Mouse (Mus musculus): ENCODE measurements at regions not wholly inside any gene's neighbourhood (a gene's known extent, or its start where the extent isn't known, plus 50 kb on each side); places are given as distances from the start of the nearest gene placed in this dataset.

- H3K27ac ChIP-seq (replicated peaks): no peak overlapping the region
- no peak overlapping the region for H3K4me3 ChIP-seq (ENCODE audit: low read depth, low read length)
- WGBS: 47% methylated on average over 5 of the region's 5 CpGs
- H3K9ac ChIP-seq (ENCODE audit: low read length): no peak overlapping the region
- DNase-seq (ENCODE audit: low spot score): no peak
- no peak overlapping the region for H3K4me2 ChIP-seq (replicated peaks; ENCODE audit: low read depth)
- ATAC-seq (ENCODE audit: low FRiP score, low TSS enrichment): no peak
- no peaks in the 10 kb centered on the region for H3K4me1 ChIP-seq (replicated peaks; ENCODE audit: control insufficient read depth, insufficient read depth)
- no peaks in the 10 kb centered on the region for H3K9me3 ChIP-seq (ENCODE audit: control insufficient read depth, low read length)
- H3K27me3 ChIP-seq (ENCODE audit: control insufficient read depth, insufficient read depth, low read length): no peaks in the 10 kb centered on the region
- no peaks in the 10 kb centered on the region for H3K36me3 ChIP-seq (ENCODE audit: control insufficient read depth, insufficient read depth, low read length)
- TF ChIP-seq EP300 (optimal IDR thresholded peaks at IDR 0.05): no peak
- no peak for TF ChIP-seq CTCF (IDR thresholded peaks at IDR 0.05; ENCODE audit: low read depth)
These were observed 213.8 kb downstream of the Stim2 start for GRCm38 (mm10) chr5:54212038-54212589.

- Histone ChIP-seq H3K4me1 (replicated peaks; ENCODE audit: control insufficient read depth, insufficient read depth) (no peaks in the 10 kb centered on the region), H3K4me2 (replicated peaks; ENCODE audit: low read depth) (no peak overlapping the region), H3K27me3 (ENCODE audit: control insufficient read depth, insufficient read depth, low read length) (no peaks in the 10 kb centered on the region), H3K36me3 (ENCODE audit: control insufficient read depth, insufficient read depth, low read length) (no peaks in the 10 kb centered on the region), H3K9ac (ENCODE audit: low read length) (no peak overlapping the region), H3K27ac (replicated peaks) (no peak overlapping the region), H3K9me3 (ENCODE audit: control insufficient read depth, low read length) (no peaks in the 10 kb centered on the region), H3K4me3 (ENCODE audit: low read depth, low read length) (no peak overlapping the region)
- TF ChIP-seq CTCF (IDR thresholded peaks at IDR 0.05; ENCODE audit: low read depth): no peak
- TF ChIP-seq EP300 (optimal IDR thresholded peaks at IDR 0.05): no peak
- no peak for DNase-seq (ENCODE audit: low spot score)
- no peak for ATAC-seq (ENCODE audit: low FRiP score, low TSS enrichment)
These were observed 226.7 kb downstream of the Stim2 start for GRCm38 (mm10) chr5:54225031-54225430.

GRCm38 (mm10) chr5:54234580-54234979 lies 236.3 kb downstream of the Stim2 start:
- no peak for TF ChIP-seq EP300 (optimal IDR thresholded peaks at IDR 0.05)
- no peak for TF ChIP-seq CTCF (IDR thresholded peaks at IDR 0.05; ENCODE audit: low read depth)
- Histone ChIP-seq H3K36me3 (ENCODE audit: control insufficient read depth, insufficient read depth, low read length) (no peaks in the 10 kb centered on the region), H3K4me2 (replicated peaks; ENCODE audit: low read depth) (no peak overlapping the region), H3K27ac (replicated peaks) (no peak overlapping the region), H3K4me1 (replicated peaks; ENCODE audit: control insufficient read depth, insufficient read depth) (no peaks in the 10 kb centered on the region), H3K27me3 (ENCODE audit: control insufficient read depth, insufficient read depth, low read length) (no peaks in the 10 kb centered on the region), H3K9ac (ENCODE audit: low read length) (no peak overlapping the region), H3K4me3 (ENCODE audit: low read depth, low read length) (no peak overlapping the region), H3K9me3 (ENCODE audit: control insufficient read depth, low read length) (no peaks in the 10 kb centered on the region)
- no peak for ATAC-seq (ENCODE audit: low FRiP score, low TSS enrichment)
- 66% methylated on average over 1 of the region's 1 CpGs for WGBS
- no peak for DNase-seq (ENCODE audit: low spot score)

GRCm38 (mm10) chr5:54235226-54235625 lies 236.9 kb downstream of the Stim2 start:
- Histone ChIP-seq H3K4me3 (ENCODE audit: low read depth, low read length) (no peak overlapping the region), H3K36me3 (ENCODE audit: control insufficient read depth, insufficient read depth, low read length) (no peaks in the 10 kb centered on the region), H3K4me2 (replicated peaks; ENCODE audit: low read depth) (no peak overlapping the region), H3K27ac (replicated peaks) (no peak overlapping the region), H3K9ac (ENCODE audit: low read length) (no peak overlapping the region), H3K4me1 (replicated peaks; ENCODE audit: control insufficient read depth, insufficient read depth) (no peaks in the 10 kb centered on the region), H3K9me3 (ENCODE audit: control insufficient read depth, low read length) (no peaks in the 10 kb centered on the region), H3K27me3 (ENCODE audit: control insufficient read depth, insufficient read depth, low read length) (no peaks in the 10 kb centered on the region)
- no peak for TF ChIP-seq CTCF (IDR thresholded peaks at IDR 0.05; ENCODE audit: low read depth)
- ATAC-seq (ENCODE audit: low FRiP score, low TSS enrichment) (no peak), DNase-seq (ENCODE audit: low spot score) (no peak)
- 55% methylated on average over 6 of the region's 6 CpGs for WGBS

- H3K4me2 ChIP-seq (replicated peaks; ENCODE audit: low read depth): no peak overlapping the region
- H3K36me3 ChIP-seq (ENCODE audit: control insufficient read depth, insufficient read depth, low read length): no peaks in the 10 kb centered on the region
- no peaks in the 10 kb centered on the region for H3K9me3 ChIP-seq (ENCODE audit: control insufficient read depth, low read length)
- H3K4me1 ChIP-seq (replicated peaks; ENCODE audit: control insufficient read depth, insufficient read depth): no peaks in the 10 kb centered on the region
- no peak for TF ChIP-seq EP300 (optimal IDR thresholded peaks at IDR 0.05)
- no peak for TF ChIP-seq CTCF (IDR thresholded peaks at IDR 0.05; ENCODE audit: low read depth)
- 68% methylated on average over 2 of the region's 2 CpGs for WGBS
- DNase-seq (ENCODE audit: low spot score) (no peak), ATAC-seq (ENCODE audit: low FRiP score, low TSS enrichment) (no peak)
- H3K4me3 ChIP-seq (ENCODE audit: low read depth, low read length): no peak overlapping the region
- no peak overlapping the region for H3K27ac ChIP-seq (replicated peaks)
- no peaks in the 10 kb centered on the region for H3K27me3 ChIP-seq (ENCODE audit: control insufficient read depth, insufficient read depth, low read length)
- H3K9ac ChIP-seq (ENCODE audit: low read length): no peak overlapping the region
These were observed 238.9 kb downstream of the Stim2 start for GRCm38 (mm10) chr5:54237226-54237625.

- H3K4me1 ChIP-seq (replicated peaks; ENCODE audit: control insufficient read depth, insufficient read depth): no peaks in the 10 kb centered on the region
- no peaks in the 10 kb centered on the region for H3K36me3 ChIP-seq (ENCODE audit: control insufficient read depth, insufficient read depth, low read length)
- H3K9me3 ChIP-seq (ENCODE audit: control insufficient read depth, low read length): no peaks in the 10 kb centered on the region
- 80% methylated on average over 3 of the region's 3 CpGs for WGBS
- no peak overlapping the region for H3K4me2 ChIP-seq (replicated peaks; ENCODE audit: low read depth)
- no peak overlapping the region for H3K9ac ChIP-seq (ENCODE audit: low read length)
- H3K4me3 ChIP-seq (ENCODE audit: low read depth, low read length): no peak overlapping the region
- ATAC-seq (ENCODE audit: low FRiP score, low TSS enrichment): no peak
- TF ChIP-seq CTCF (IDR thresholded peaks at IDR 0.05; ENCODE audit: low read depth): no peak
- TF ChIP-seq EP300 (optimal IDR thresholded peaks at IDR 0.05): no peak
- no peaks in the 10 kb centered on the region for H3K27me3 ChIP-seq (ENCODE audit: control insufficient read depth, insufficient read depth, low read length)
- no peak overlapping the region for H3K27ac ChIP-seq (replicated peaks)
- DNase-seq (ENCODE audit: low spot score): no peak
These were observed 240.4 kb downstream of the Stim2 start for GRCm38 (mm10) chr5:54238646-54239167.
